Mouse (Mus musculus) spleen, postnatal 4 days (tissue): Measurements from ENCODE around the gene Gm10563.
"Not testable (repeated sequence)": the region's sequence is repeated elsewhere in the genome, so short reads cannot be mapped to it uniquely, and the experiment has no call there.

ENCODE experiments used
- DNase-seq, 2 experiments: peaks; one replicate each; pipeline ENCODE4 v3.0.0; 2022; ENCODE audit warnings: low spot score in 2 of 2

The Gm10563 gene

GRCm38 (mm10) chr4:155598536-155598935 lies 46.7 kb downstream of the Gm10563 start:
- no peak for DNase-seq

DNA sequence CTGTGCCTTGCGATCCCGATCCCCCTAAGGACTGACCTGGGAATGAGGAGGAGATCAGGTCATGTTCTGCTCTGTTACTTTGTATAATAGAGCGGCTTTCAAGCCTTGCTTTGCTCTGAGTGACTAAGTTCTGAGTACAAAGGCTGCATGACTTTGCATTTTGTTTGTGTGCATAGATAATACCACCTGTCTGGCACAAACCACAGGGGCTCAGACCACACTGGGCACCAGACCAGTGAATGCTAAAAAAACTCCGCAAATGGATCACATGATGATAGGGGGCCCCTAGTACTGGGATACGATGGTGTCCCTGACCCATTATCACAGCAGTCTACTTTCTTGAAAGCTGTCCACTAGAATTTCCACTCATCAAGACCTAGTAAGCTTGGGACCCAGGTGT lies 48.6 kb downstream of the Gm10563 start:
- no peak for DNase-seq

DNA sequence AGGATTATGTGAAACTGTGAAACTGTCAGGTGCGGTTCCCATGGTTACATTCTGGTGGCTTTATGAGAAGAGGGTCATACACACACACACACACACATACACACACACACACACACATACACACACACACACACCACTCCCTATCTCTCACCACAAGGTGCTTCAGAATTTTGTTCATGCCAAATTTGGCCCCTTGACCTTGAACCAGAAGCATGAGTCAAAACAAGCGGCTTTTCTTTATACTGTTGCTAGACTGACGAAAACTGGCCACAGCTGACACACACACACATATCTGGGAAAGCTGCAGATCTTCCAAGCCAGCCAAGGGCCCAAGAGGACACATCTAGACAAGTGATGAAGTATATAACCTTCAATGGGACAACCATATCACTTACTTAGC lies 49.4 kb downstream of the Gm10563 start:
- no peak for DNase-seq

DNA sequence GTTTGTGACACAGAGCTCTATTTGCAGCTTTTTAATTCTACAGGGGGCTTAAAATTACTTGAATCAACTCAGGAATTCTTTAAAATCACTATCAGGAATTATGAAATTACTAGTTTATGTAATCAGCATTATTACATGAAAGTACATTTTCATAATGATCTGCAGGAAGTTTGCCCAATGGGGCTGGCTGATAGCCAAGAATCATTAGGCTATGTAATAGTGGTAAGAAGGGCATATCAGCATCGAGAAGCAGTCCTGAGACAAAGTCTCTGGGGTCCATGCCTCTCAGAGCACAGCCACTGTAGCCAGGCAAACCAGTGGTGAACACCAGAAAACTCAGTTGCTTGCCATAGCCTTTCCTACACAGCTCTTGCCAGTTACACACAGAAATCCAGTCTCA lies 51.4 kb downstream of the Gm10563 start:
- no peak for DNase-seq

- no peak for DNase-seq
Measured at GRCm38 (mm10) chr4:155591012-155591719, 54.0 kb downstream of the Gm10563 start.

DNA sequence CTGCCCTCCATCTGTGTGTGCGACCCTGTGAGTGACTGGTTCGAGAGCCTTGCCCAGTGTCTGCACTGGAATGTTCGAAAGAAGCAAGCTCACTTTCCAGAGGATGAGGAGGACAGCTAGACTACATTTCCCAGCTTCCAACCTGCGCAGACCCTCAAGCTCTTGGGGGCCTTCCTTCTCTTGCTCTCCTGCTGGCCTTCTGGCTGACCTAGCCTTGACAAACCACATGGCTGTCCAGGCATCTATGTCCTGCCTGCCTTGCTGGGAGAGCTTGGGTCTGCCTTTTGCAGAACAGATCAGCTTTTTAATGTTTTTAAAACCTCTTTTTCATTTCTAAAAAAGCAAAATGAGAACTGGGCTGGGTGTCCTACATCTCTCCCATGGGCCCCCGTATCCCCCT lies 55.9 kb downstream of the Gm10563 start:
- no peak for DNase-seq

GRCm38 (mm10) chr4:155582279-155582905 lies 62.8 kb downstream of the Gm10563 start:
- DNase-seq, result no peak

GRCm38 (mm10) chr4:155580420-155580819 lies 64.8 kb downstream of the Gm10563 start:
- DNase-seq, result peak; percentile 45 to 77

GRCm38 (mm10) chr4:155578336-155579125 lies 66.7 kb downstream of the Gm10563 start:
- no peak for DNase-seq

GRCm38 (mm10) chr4:155577741-155578140 lies 67.5 kb downstream of the Gm10563 start:
- no peak for DNase-seq

- no peak for DNase-seq
Measured at GRCm38 (mm10) chr4:155577132-155577531, 68.1 kb downstream of the Gm10563 start.

DNA sequence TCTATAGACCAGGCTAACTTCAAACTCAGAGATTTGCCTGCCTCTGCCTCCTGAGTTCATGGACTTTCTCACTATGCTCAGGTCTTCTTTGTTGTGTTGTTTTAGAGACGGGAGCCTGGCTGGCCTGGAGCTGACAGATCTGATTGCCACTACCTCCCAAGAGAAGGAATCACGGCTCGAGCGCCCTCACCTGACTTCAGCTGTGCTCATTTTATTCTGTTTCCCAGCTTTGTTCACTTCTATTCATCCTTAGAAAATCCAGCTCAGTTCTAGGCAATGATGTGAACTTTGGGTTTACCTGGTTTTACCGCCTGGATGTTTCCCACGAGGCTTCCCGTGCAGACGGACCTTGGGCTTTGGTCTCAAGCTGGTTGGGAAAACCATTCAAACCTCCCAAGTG lies 69.7 kb downstream of the Gm10563 start:
- no peak for DNase-seq

- no peak for DNase-seq
Measured at GRCm38 (mm10) chr4:155574931-155575330, 70.3 kb downstream of the Gm10563 start.

DNA sequence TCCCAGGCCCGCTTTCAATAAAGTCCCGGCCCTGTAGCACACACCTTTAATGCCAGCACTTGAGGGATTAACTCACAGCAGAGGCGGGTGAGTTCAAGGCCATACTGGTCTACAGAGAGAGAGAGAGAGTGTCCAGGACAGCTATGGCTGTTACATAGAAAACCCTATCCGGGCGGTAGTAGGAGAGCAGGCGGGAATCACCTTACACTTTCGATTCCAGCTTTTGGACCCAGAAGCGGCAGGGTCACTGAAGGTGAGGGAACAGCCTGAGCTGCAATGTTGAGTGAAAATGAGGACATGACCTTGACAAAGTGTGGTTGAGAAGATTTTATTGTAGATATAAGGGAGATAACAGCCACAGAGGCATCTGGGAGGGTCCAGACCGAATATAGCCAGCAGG lies 71.3 kb downstream of the Gm10563 start:
- no peak for DNase-seq

GRCm38 (mm10) chr4:155573155-155573554 lies 72.1 kb downstream of the Gm10563 start:
- DNase-seq, result no peak

DNA sequence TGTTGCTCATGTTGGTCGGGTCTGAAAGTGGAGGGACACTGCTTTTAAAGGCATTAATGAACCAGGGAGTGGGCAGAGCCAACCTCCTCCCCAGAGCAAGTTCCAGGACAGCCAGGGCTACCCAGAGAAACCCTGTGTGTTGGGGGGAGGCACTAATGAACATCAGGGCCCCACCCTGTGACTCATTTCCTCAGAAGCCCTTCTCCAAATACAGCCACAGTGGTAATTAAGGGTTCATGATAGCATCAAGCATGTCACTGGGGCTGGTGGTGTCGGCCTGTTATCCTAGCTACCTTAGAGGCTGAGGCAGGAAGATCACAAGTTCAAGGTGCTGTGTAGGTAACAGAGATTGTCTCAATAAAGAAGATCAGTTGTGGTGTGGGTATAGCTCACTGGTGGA lies 73.8 kb downstream of the Gm10563 start:
- no peak for DNase-seq

- not testable (repeated sequence) for DNase-seq
Measured at GRCm38 (mm10) chr4:155570315-155570714, 74.9 kb downstream of the Gm10563 start.

DNA sequence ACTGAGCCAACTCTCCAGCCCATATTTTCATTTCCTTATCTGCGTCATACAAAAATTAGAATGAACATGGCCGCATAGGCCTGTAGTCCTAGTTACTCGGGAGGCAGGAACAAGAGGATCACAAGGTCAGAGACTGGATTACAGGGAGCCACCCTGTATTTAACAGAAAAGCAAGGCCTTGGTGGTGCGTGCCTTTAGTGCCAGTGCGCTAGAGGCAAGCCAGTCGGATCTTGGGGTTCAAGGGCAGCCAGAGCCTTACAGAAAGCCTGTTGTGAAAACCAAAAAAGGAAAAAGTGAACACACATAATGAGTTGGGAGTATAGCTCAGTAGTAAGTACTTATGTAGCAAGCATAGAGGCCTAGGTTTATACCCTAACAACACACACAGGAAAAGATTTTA lies 75.4 kb downstream of the Gm10563 start:
- no peak for DNase-seq

GRCm38 (mm10) chr4:155568632-155569370 lies 76.4 kb downstream of the Gm10563 start:
- DNase-seq, result no peak

GRCm38 (mm10) chr4:155568170-155568569 lies 77.0 kb downstream of the Gm10563 start:
- no peak for DNase-seq

- DNase-seq, result no peak
Measured at GRCm38 (mm10) chr4:155566555-155566954, 78.7 kb downstream of the Gm10563 start.
